8 mouse cellular contexts compared by ENCODE assay signal in the genomic region with DNA sequence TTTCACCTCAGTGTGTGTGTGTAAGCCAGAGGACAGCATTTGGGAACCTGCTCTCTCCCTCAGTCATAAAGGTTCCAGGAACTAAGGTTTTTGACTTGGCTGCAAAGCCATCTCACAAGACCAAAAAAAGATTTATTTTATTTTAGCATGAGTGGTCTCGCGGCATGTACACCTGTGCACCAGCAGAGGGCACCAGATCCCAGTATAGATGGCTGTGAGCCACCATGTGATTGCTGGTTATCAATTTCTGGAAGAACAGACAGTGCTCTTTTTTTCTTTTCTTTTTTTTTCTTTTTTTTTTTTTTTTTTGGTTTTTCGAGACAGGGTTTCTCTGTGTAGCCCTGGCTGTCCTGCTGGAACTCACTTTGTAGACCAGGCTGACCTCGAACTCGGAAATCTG. TPM values are rescaled to one million over a fixed set of nuclear protein-coding genes. Genes with fewer than 3 reads are reported as not detected.
DNase-seq lines count a peak whose midpoint lies in the region; ATAC-seq and TF ChIP-seq lines count a peak whose summit lies in the region.
"Not testable (repeated sequence)": the region's sequence is repeated elsewhere in the genome, so short reads cannot be mapped to it uniquely, and the experiment has no call there.

No protein-coding gene starts in this region.

- not testable (repeated sequence) for H3K9ac ChIP-seq in liver, embryonic 14.5 days (replicated peaks)

- not testable (repeated sequence) for H3K9me3 ChIP-seq in E14TG2a.4 (ENCODE audit: low read length); embryonic facial prominence, embryonic 10.5 days; liver, embryonic 14.5 days (ENCODE audit: control insufficient read depth, low read length)

- peak; percentile 90 for TF ChIP-seq CTCF in E14TG2a.4 (conservative IDR thresholded peaks at IDR 0.05; ENCODE audit: low read length)
- TF ChIP-seq CTCF in liver, embryonic 14.5 days (IDR thresholded peaks at IDR 0.05; ENCODE audit: low read depth): peak; percentile 87

- H3K4me1 ChIP-seq in E14TG2a.4 (replicated peaks; ENCODE audit: low read depth, low read length): peaks cover 54% of the 10 kb centered on the region
- peaks cover 20% of the 10 kb centered on the region for H3K4me1 ChIP-seq in embryonic facial prominence, embryonic 10.5 days
- H3K4me1 ChIP-seq in liver, embryonic 14.5 days (replicated peaks; ENCODE audit: control insufficient read depth in 2 of 2, insufficient read depth in 2 of 2, low read length in 1 of 2): peaks cover 0 to 10% of the 10 kb centered on the region in 2 experiments; a peak in 3 of 4 replicates

- H3K36me3 ChIP-seq in E14TG2a.4 (ENCODE audit: insufficient read depth, low read length); embryonic facial prominence, embryonic 10.5 days (replicated peaks); liver, embryonic 14.5 days (replicated peaks; ENCODE audit: control insufficient read depth, insufficient read depth, low read depth): not testable (repeated sequence)

- ATAC-seq in liver, embryonic 14.5 days (ENCODE audit: insufficient read depth): not testable (repeated sequence)

- DNase-seq in brain, adult 2 months (ENCODE audit: low read depth, low spot score): peak; percentile 76
- DNase-seq in embryonic facial prominence, embryonic 10.5 days (ENCODE audit: low spot score): peak; percentile 75
- peak; percentile 15 to 56 for DNase-seq in heart, adult 9 months (ENCODE audit: low spot score in 2 of 2)
- DNase-seq in kidney, postnatal 25 days: peak; percentile 69 to 85
- DNase-seq in liver, embryonic 14.5 days (ENCODE audit: low read depth in 3 of 3, low spot score in 3 of 3): peak; percentile 24 to 44 (median 32)
- peak; percentile 20 for DNase-seq in ovary, postnatal 10 days (ENCODE audit: low spot score)
- peak; percentile 62 for DNase-seq in testis, postnatal 14 days (ENCODE audit: low spot score)

- not testable (repeated sequence) for TF ChIP-seq EP300 in liver, embryonic 14.5 days (IDR thresholded peaks at IDR 0.05; ENCODE audit: low read depth)

- not testable (repeated sequence) for H3K4me2 ChIP-seq in liver, embryonic 14.5 days (ENCODE audit: low read depth)

- not testable (repeated sequence) for H3K4me3 ChIP-seq in E14TG2a.4 (replicated peaks; ENCODE audit: low read length); embryonic facial prominence, embryonic 10.5 days; liver, embryonic 14.5 days (ENCODE audit: insufficient read depth in 1 of 2, low read depth in 2 of 2, low read length in 2 of 2)

- not testable (repeated sequence) for H3K27ac ChIP-seq in embryonic facial prominence, embryonic 10.5 days (replicated peaks); liver, embryonic 14.5 days

- not testable (repeated sequence) for H3K27me3 ChIP-seq in E14TG2a.4 (ENCODE audit: insufficient read depth, low read length); liver, embryonic 14.5 days (ENCODE audit: control insufficient read depth, insufficient read depth, low read length)
- H3K27me3 ChIP-seq in embryonic facial prominence, embryonic 10.5 days (replicated peaks; ENCODE audit: low read depth, poor library complexity, severe bottlenecking): peaks cover 17% of the 10 kb centered on the region

- 43% methylated on average over 5 of the region's 5 CpGs for WGBS in embryonic facial prominence, embryonic 10.5 days
- 41% methylated on average over 4 of the region's 5 CpGs for WGBS in liver, embryonic 14.5 days (ENCODE audit: insufficient replicate concordance)

RNA-seq across cellular contexts. Expression of gene Psmd12, which starts 32.7 kb away (rescaled TPM):
- polyA plus RNA-seq in embryonic facial prominence, embryonic 10.5 days (2016; fragmentation: Nextera tagmentation; extraction: Ambion mirVana): 221 and 225 TPM in 2 replicates
- 22.3 and 45.6 TPM in 2 replicates for polyA plus RNA-seq in liver, embryonic 14.5 days (2012; rRNA removed)
- polyA plus RNA-seq in liver, embryonic 14.5 days (2014; fragmentation: Nextera tagmentation; extraction: Ambion mirVana): 103 and 105 TPM in 2 replicates

RNA-seq across cellular contexts. Expression of gene Helz, which starts 35.8 kb away (rescaled TPM):
- 24.1 and 26.6 TPM in 2 replicates for polyA plus RNA-seq in embryonic facial prominence, embryonic 10.5 days (2016; fragmentation: Nextera tagmentation; extraction: Ambion mirVana)
- 3.0 TPM in 2 replicates for polyA plus RNA-seq in liver, embryonic 14.5 days (2012; rRNA removed)
- polyA plus RNA-seq in liver, embryonic 14.5 days (2014; fragmentation: Nextera tagmentation; extraction: Ambion mirVana): 5.6 and 6.0 TPM in 2 replicates

RNA-seq across cellular contexts. Expression of gene Pitpnc1, which starts 41.5 kb away (rescaled TPM):
- polyA plus RNA-seq in embryonic facial prominence, embryonic 10.5 days (2016; fragmentation: Nextera tagmentation; extraction: Ambion mirVana): 37.1 and 42.5 TPM in 2 replicates
- polyA plus RNA-seq in liver, embryonic 14.5 days (2012; rRNA removed): 2.7 and 3.0 TPM in 2 replicates
- 5.8 and 6.7 TPM in 2 replicates for polyA plus RNA-seq in liver, embryonic 14.5 days (2014; fragmentation: Nextera tagmentation; extraction: Ambion mirVana)

Comparison
In these comparisons a context has a peak if more than half of its experiments do, and no peak if none do; other contexts are left out.
1. DNase-seq: peak in every context shown above with its lines; median percentile 77 in kidney, postnatal 25 days; 76 in brain, adult 2 months; 75 in embryonic facial prominence, embryonic 10.5 days; 62 in testis, postnatal 14 days; 36 in heart, adult 9 months; 32 in liver, embryonic 14.5 days; 20 in ovary, postnatal 10 days.